In genomic region chr6:135701361-135701760, GRCm38 (mm10) we compare ENCODE assay signal across 16 mouse cellular contexts.
"Had no signal": no experiment of that assay in that cellular context is flagged by ENCODE, and none has a peak within 500 bp of the region (broad histone marks: within the 10 kb centered on the region; RNA-seq: fewer than 3 reads in every experiment).

No protein-coding gene starts in this region.

- H3K4me3 ChIP-seq: midbrain, embryonic 10.5 days; midbrain, embryonic 13.5 days; midbrain, embryonic 15.5 days; myocyte; neural tube, embryonic 13.5 days; neural tube, embryonic 15.5 days; stomach, embryonic 15.5 days had no signal

- DNase-seq: lung, adult 18-20 months; lung, embryonic 14.5 days; right cerebral cortex, adult 18-20 months; right cerebral cortex, postnatal 25 days; right cerebral cortex, postnatal 4 days; spleen, adult 18-20 months; thymus, postnatal 25 days had no signal

- ATAC-seq: midbrain, embryonic 13.5 days; midbrain, embryonic 15.5 days had no signal

- H3K9ac ChIP-seq: liver, embryonic 14.5 days; lung, embryonic 14.5 days; midbrain, embryonic 13.5 days; midbrain, embryonic 15.5 days; neural tube, embryonic 13.5 days; neural tube, embryonic 15.5 days; stomach, embryonic 15.5 days had no signal

- H3K27ac ChIP-seq: liver, embryonic 14.5 days; midbrain, embryonic 10.5 days; midbrain, embryonic 13.5 days; midbrain, embryonic 15.5 days; neural tube, embryonic 13.5 days; neural tube, embryonic 15.5 days; stomach, embryonic 15.5 days; stomach, postnatal 0 days had no signal

- H3K27me3 ChIP-seq: midbrain, embryonic 13.5 days; midbrain, embryonic 15.5 days; neural tube, embryonic 13.5 days; neural tube, embryonic 15.5 days; stomach, embryonic 15.5 days had no signal

- H3K9me3 ChIP-seq: midbrain, embryonic 10.5 days; midbrain, embryonic 13.5 days; midbrain, embryonic 15.5 days; neural tube, embryonic 13.5 days; neural tube, embryonic 15.5 days; stomach, embryonic 15.5 days had no signal

- H3K36me3 ChIP-seq: midbrain, embryonic 10.5 days; midbrain, embryonic 13.5 days; midbrain, embryonic 15.5 days; neural tube, embryonic 13.5 days; neural tube, embryonic 15.5 days; stomach, embryonic 15.5 days had no signal

- H3K4me2 ChIP-seq: lung, embryonic 14.5 days; midbrain, embryonic 13.5 days; midbrain, embryonic 15.5 days; neural tube, embryonic 13.5 days; neural tube, embryonic 15.5 days; stomach, embryonic 15.5 days had no signal

- H3K4me1 ChIP-seq: midbrain, embryonic 10.5 days; midbrain, embryonic 13.5 days; midbrain, embryonic 15.5 days; neural tube, embryonic 15.5 days; stomach, embryonic 15.5 days had no signal
